Mouse (Mus musculus) left cerebral cortex, postnatal 4 days (tissue): Measurements from ENCODE around the gene Rgs3. TPM values are rescaled to one million over a fixed set of nuclear protein-coding genes. Genes with fewer than 3 reads are reported as not detected.

ENCODE experiments used
- DNase-seq: peaks from one replicate; pipeline ENCODE4 v3.0.0-alpha.2; 2022
- intact Hi-C: fragments of 180-260 bp; cut with DNase I; formaldehyde crosslinking; loops from one replicate; pipeline ENCODE4 v1.15.1; 2025
- total RNA-seq, 2 experiments: library from RNA; stranded (reverse); gene quantifications; 2 replicates each; pipeline ENCODE4 v1.2.3; 2021

Gene Rgs3
- total RNA-seq, 2 experiments from 2014 or later, result 46.7 to 46.8 TPM

GRCm38 (mm10) chr4:62625451-62626061 lies 65.9 kb downstream of the Rgs3 start:
- intact Hi-C loops, result no loop called here
- DNase-seq, result no peak

- intact Hi-C loops, result no loop called here
- DNase-seq, result no peak
Measured at GRCm38 (mm10) chr4:62626228-62627026, 66.8 kb downstream of the Rgs3 start.

GRCm38 (mm10) chr4:62627331-62627730 lies 67.7 kb downstream of the Rgs3 start:
- no peak for DNase-seq
- intact Hi-C loops, result no loop called here

- intact Hi-C loops, result no loop called here
- no peak for DNase-seq
Measured at GRCm38 (mm10) chr4:62628547-62628946, 68.9 kb downstream of the Rgs3 start.

- no peak for DNase-seq
- intact Hi-C loops, result no loop called here
Measured at GRCm38 (mm10) chr4:62629461-62629860, 69.8 kb downstream of the Rgs3 start.

- intact Hi-C loops, result no loop called here
- no peak for DNase-seq
Measured at GRCm38 (mm10) chr4:62629905-62630304, 70.3 kb downstream of the Rgs3 start.

GRCm38 (mm10) chr4:62633243-62633642 lies 73.6 kb downstream of the Rgs3 start:
- intact Hi-C loops, result no loop called here
- DNase-seq, result no peak

- DNase-seq, result no peak
- intact Hi-C loops, result no loop called here
Measured at GRCm38 (mm10) chr4:62634054-62634591, 74.5 kb downstream of the Rgs3 start.

GRCm38 (mm10) chr4:62634840-62635239 lies 75.2 kb downstream of the Rgs3 start:
- intact Hi-C loops, result no loop called here
- DNase-seq, result no peak

GRCm38 (mm10) chr4:62636047-62636446 lies 76.4 kb downstream of the Rgs3 start:
- DNase-seq, result no peak
- intact Hi-C loops, result no loop called here

- intact Hi-C loops, result no loop called here
- DNase-seq, result no peak
Measured at GRCm38 (mm10) chr4:62637856-62638604, 78.4 kb downstream of the Rgs3 start.

GRCm38 (mm10) chr4:62640496-62641229 lies 81.0 kb downstream of the Rgs3 start:
- no peak for DNase-seq
- intact Hi-C loops, result no loop called here

- intact Hi-C loops, result no loop called here
- no peak for DNase-seq
Measured at GRCm38 (mm10) chr4:62641230-62641589, 81.6 kb downstream of the Rgs3 start.

- intact Hi-C loops, result no loop called here
Measured at GRCm38 (mm10) chr4:62641656-62642055, 82.0 kb downstream of the Rgs3 start.

GRCm38 (mm10) chr4:62643401-62643800 lies 83.8 kb downstream of the Rgs3 start:
- intact Hi-C loops, result no loop called here
- DNase-seq, result no peak

More at GRCm38 (mm10) chr4:62641656-62642055, 82.0 kb downstream of the Rgs3 start:
- no peak for DNase-seq

GRCm38 (mm10) chr4:62644031-62644793 lies 84.6 kb downstream of the Rgs3 start:
- intact Hi-C loops, result no loop called here
- peak; percentile 50 for DNase-seq

GRCm38 (mm10) chr4:62646556-62647248 lies 87.1 kb downstream of the Rgs3 start:
- no peak for DNase-seq
- intact Hi-C loops, result no loop called here

- DNase-seq, result no peak
- intact Hi-C loops, result no loop called here
Measured at GRCm38 (mm10) chr4:62648848-62649247, 89.2 kb downstream of the Rgs3 start.

- intact Hi-C loops, result no loop called here
- no peak for DNase-seq
Measured at GRCm38 (mm10) chr4:62649536-62650230, 90.0 kb downstream of the Rgs3 start.
